Mouse (Mus musculus) brain, adult 10 weeks (tissue): ENCODE results near the gene Gal3st2c. TPM values are rescaled to one million over a fixed set of nuclear protein-coding genes. Genes with fewer than 3 reads are reported as not detected.

Source experiments
- polyA plus RNA-seq: library from polyadenylated mRNA; stranded (reverse); fragments of 350-450 nt; fragmentation: Illumina TruSeq; extraction: RNeasy Lipid Tissue Mini Kit (QIAGEN cat#74804); gene quantifications from one replicate; pipeline ENCODE4 v1.2.3, GENCODE M21; 2015; ENCODE audit warnings: low read depth, low replicate concordance

Gene Gal3st2c
- not detected for polyA plus RNA-seq

DNA sequence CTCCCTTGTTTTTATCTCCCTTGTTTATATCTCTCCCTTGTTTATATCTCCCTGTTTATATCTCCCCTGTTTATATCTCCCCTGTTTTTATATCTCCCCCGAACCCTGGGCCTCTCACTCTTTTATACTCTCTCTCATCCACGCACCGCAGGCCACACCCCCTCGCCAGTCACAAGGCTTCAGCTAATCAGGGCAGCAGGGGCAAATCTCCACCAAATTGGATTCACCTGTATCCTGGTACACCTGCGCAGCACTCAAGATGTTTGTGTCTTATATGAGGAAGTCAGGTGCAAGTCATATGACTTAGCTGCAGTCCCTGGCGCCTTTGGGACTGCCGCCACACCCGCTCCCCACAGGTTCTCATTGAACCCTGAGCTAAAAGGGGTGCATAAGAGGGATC lies at the start of gene Gal3st2c:
Gene Gal3st2c (plus strand): TSS at position 301 of the 400 bp plus-strand sequence.

DNA sequence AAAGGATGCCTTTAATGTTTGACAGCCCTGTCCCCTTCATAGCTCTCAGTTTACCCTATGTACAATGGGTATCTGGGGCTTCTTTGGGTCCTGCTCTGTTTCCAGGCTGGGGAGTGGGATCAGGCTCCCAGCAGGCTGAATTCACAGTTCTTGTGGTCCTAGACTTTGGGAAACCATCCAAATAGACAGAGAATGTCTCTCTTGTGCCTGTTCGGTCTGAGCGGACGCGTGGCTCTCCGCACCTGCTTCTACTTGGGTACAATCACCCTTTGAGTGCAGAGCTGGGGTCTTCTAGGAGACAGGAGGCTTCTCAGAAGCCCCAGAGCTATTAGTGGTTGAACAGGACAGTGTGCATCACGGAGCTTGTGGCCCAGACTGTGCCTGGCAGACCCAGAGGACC lies 29.8 kb downstream of the Gal3st2c start, which contains the start of gene Neu4:
Gene Neu4 (plus strand): TSS at position 301 of the 400 bp plus-strand sequence.

DNA sequence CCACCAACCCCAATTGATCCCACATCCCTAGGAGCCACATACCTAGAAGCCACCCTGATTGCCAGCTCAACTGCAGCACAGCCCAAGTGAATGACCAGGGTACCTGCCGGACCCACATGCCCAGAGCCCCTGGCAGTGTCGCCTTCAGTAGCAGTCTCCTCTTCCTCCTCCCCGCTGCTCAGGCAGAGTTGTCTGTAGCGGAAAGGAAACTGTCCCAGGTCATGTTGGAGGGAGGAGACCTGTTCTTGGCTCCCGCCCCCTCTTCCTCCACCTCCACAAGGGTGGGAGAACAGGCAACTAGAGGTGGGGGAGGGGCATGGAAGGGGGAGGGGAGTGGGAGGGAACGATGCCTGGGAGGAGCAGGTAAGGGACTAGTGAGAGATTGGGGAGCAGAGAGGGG lies 62.1 kb downstream of the Gal3st2c start, which contains the start of gene Pdcd1:
Gene Pdcd1 (minus strand): TSS at position 181 of the 400 bp plus-strand sequence.

Other genes starting within 250 kb of the Gal3st2c start
- 69.7 TPM for gene Atg4b, start 239.0 kb upstream of the Gal3st2c start, polyA plus RNA-seq
- 41.9 TPM for gene Thap4, start 235.6 kb upstream of the Gal3st2c start, polyA plus RNA-seq
- 63.4 TPM for gene Dtymk, start 188.6 kb upstream of the Gal3st2c start, polyA plus RNA-seq
- gene Ing5, start 186.5 kb upstream of the Gal3st2c start, polyA plus RNA-seq = 8.7 TPM
- 12.0 TPM for gene D2hgdh, start 165.6 kb upstream of the Gal3st2c start, polyA plus RNA-seq
- gene Gal3st2, start 129.2 kb upstream of the Gal3st2c start, polyA plus RNA-seq = not detected
- gene Gal3st2b, start 72.2 kb upstream of the Gal3st2c start, polyA plus RNA-seq = not detected
- gene Neu4, start 29.9 kb downstream of the Gal3st2c start, polyA plus RNA-seq = 5.9 TPM
- gene Pdcd1, start 62.0 kb downstream of the Gal3st2c start, polyA plus RNA-seq = not detected